Mouse (Mus musculus): ENCODE results near the gene Csnk1g1. TPM values are rescaled to one million over a fixed set of nuclear protein-coding genes. Genes with fewer than 3 reads are reported as not detected.
A peak's percentile ranks its signal among the peaks of the same experiment; 100 is the strongest.

Csnk1g1 gene
- polyA plus RNA-seq, 1 experiment from 2014 or later: 17.7 TPM

GRCm38 (mm10) chr9:66052731-66053130 is 144.0 kb downstream of the Csnk1g1 start:
- Histone ChIP-seq H3K4me1 (ENCODE audit: control insufficient read depth, insufficient read depth, low read length) (no peaks in the 10 kb centered on the region), H3K27ac (replicated peaks; ENCODE audit: low read depth, low read length) (no peak overlapping the region), H3K4me3 (ENCODE audit: low read depth, low read length) (no peak overlapping the region), H3K4me2 (ENCODE audit: low read depth, low read length) (no peak overlapping the region), H3K27me3 (replicated peaks; ENCODE audit: control insufficient read depth, insufficient read depth, low read length) (no peaks in the 10 kb centered on the region), H3K9ac (ENCODE audit: low read depth, low read length) (no peak overlapping the region), H3K9me3 (ENCODE audit: control insufficient read depth, low read length) (no peaks in the 10 kb centered on the region), H3K36me3 (ENCODE audit: control insufficient read depth, insufficient read depth, low read length) (no peaks in the 10 kb centered on the region)
- no peak for ATAC-seq (ENCODE audit: low read depth)
- 94% methylated on average over 1 of the region's 1 CpGs for WGBS
- DNase-seq (ENCODE audit: low spot score): no peak

DNA sequence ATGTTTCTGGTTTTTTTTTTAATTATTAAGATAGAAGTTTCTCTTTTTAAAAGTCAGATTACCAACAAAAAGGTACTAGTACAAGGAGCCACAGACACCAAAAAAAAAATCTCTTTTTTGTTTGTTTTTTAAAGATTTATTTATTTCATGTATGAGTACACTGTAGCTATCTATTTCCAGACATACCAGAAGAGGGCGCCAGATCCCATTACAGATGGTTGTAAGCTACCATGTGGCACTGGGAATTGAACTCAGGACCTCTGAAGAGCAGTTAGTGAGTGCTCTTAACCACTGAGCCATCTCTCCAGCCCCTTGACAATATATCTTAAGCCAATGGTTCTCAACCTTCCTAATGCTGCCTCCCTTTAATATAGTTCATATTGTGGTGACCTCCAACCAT is 144.9 kb downstream of the Csnk1g1 start:
- H3K36me3 ChIP-seq (ENCODE audit: control insufficient read depth, insufficient read depth, low read length): no peaks in the 10 kb centered on the region
- DNase-seq (ENCODE audit: low spot score) (no peak), ATAC-seq (ENCODE audit: low read depth) (no peak)
- no peak overlapping the region for H3K4me3 ChIP-seq (ENCODE audit: low read depth, low read length)
- H3K4me2 ChIP-seq (ENCODE audit: low read depth, low read length): no peak overlapping the region
- H3K9ac ChIP-seq (ENCODE audit: low read depth, low read length): no peak overlapping the region
- H3K9me3 ChIP-seq (ENCODE audit: control insufficient read depth, low read length): no peaks in the 10 kb centered on the region
- WGBS: 45% methylated on average over 1 of the region's 1 CpGs
- H3K27ac ChIP-seq (replicated peaks; ENCODE audit: low read depth, low read length): no peak overlapping the region
- H3K4me1 ChIP-seq (ENCODE audit: control insufficient read depth, insufficient read depth, low read length): no peaks in the 10 kb centered on the region
- H3K27me3 ChIP-seq (replicated peaks; ENCODE audit: control insufficient read depth, insufficient read depth, low read length): no peaks in the 10 kb centered on the region

- H3K9ac ChIP-seq (ENCODE audit: low read depth, low read length): peak within 1 kb of the TSS; percentile 82
- H3K9me3 ChIP-seq (ENCODE audit: control insufficient read depth, low read length): no peaks in the 10 kb centered on the region
- H3K4me1 ChIP-seq (ENCODE audit: control insufficient read depth, insufficient read depth, low read length): peaks cover 12% of the 10 kb centered on the region
- peak within 1 kb of the TSS; percentile 77 for H3K4me2 ChIP-seq (ENCODE audit: low read depth, low read length)
- no peaks in the 10 kb centered on the region for H3K27me3 ChIP-seq (replicated peaks; ENCODE audit: control insufficient read depth, insufficient read depth, low read length)
- H3K36me3 ChIP-seq (ENCODE audit: control insufficient read depth, insufficient read depth, low read length): peaks cover 28% of the 10 kb centered on the region
- DNase-seq (ENCODE audit: low spot score) (peak; percentile 99), ATAC-seq (ENCODE audit: low read depth) (peak; percentile 99)
- peak within 1 kb of the TSS; percentile 70 for H3K4me3 ChIP-seq (ENCODE audit: low read depth, low read length)
- 3% methylated on average over 31 of the region's 51 CpGs for WGBS
- peak within 1 kb of the TSS; percentile 74 for H3K27ac ChIP-seq (replicated peaks; ENCODE audit: low read depth, low read length)
Observed at GRCm38 (mm10) chr9:66059583-66060307, 151.0 kb downstream of the Csnk1g1 start, which contains the start of gene Ppib. Ppib (plus strand) TSS chr9:66060222.

- peaks cover 31% of the 10 kb centered on the region for H3K36me3 ChIP-seq (ENCODE audit: control insufficient read depth, insufficient read depth, low read length)
- peak overlapping the region; percentile 82 for H3K9ac ChIP-seq (ENCODE audit: low read depth, low read length)
- H3K9me3 ChIP-seq (ENCODE audit: control insufficient read depth, low read length): no peaks in the 10 kb centered on the region
- peak overlapping the region; percentile 77 for H3K4me2 ChIP-seq (ENCODE audit: low read depth, low read length)
- peak; percentile 56 for ATAC-seq (ENCODE audit: low read depth)
- H3K27me3 ChIP-seq (replicated peaks; ENCODE audit: control insufficient read depth, insufficient read depth, low read length): no peaks in the 10 kb centered on the region
- WGBS: 2% methylated on average over 12 of the region's 20 CpGs
- peaks cover 12% of the 10 kb centered on the region for H3K4me1 ChIP-seq (ENCODE audit: control insufficient read depth, insufficient read depth, low read length)
- H3K27ac ChIP-seq (replicated peaks; ENCODE audit: low read depth, low read length): peak overlapping the region; percentile 74
- no peak for DNase-seq (ENCODE audit: low spot score)
- H3K4me3 ChIP-seq (ENCODE audit: low read depth, low read length): peak overlapping the region; percentile 70
Observed at GRCm38 (mm10) chr9:66060308-66060647, 151.6 kb downstream of the Csnk1g1 start.

GRCm38 (mm10) chr9:66060986-66061385 is 152.3 kb downstream of the Csnk1g1 start:
- H3K27ac ChIP-seq (replicated peaks; ENCODE audit: low read depth, low read length): peak overlapping the region; percentile 74; the same call in 1 of the 2 replicates
- DNase-seq (ENCODE audit: low spot score) (peak; percentile 27), ATAC-seq (ENCODE audit: low read depth) (no peak)
- peak overlapping the region; percentile 70 for H3K4me3 ChIP-seq (ENCODE audit: low read depth, low read length)
- H3K36me3 ChIP-seq (ENCODE audit: control insufficient read depth, insufficient read depth, low read length): peaks cover 38% of the 10 kb centered on the region
- H3K4me1 ChIP-seq (ENCODE audit: control insufficient read depth, insufficient read depth, low read length): peaks cover 12% of the 10 kb centered on the region
- H3K9ac ChIP-seq (ENCODE audit: low read depth, low read length): peak overlapping the region; percentile 82
- H3K9me3 ChIP-seq (ENCODE audit: control insufficient read depth, low read length): no peaks in the 10 kb centered on the region
- H3K4me2 ChIP-seq (ENCODE audit: low read depth, low read length): peak overlapping the region; percentile 77
- no peaks in the 10 kb centered on the region for H3K27me3 ChIP-seq (replicated peaks; ENCODE audit: control insufficient read depth, insufficient read depth, low read length)
- WGBS: 31% methylated on average over 4 of the region's 4 CpGs

GRCm38 (mm10) chr9:66061656-66062055 is 152.9 kb downstream of the Csnk1g1 start:
- no peaks in the 10 kb centered on the region for H3K27me3 ChIP-seq (replicated peaks; ENCODE audit: control insufficient read depth, insufficient read depth, low read length)
- H3K36me3 ChIP-seq (ENCODE audit: control insufficient read depth, insufficient read depth, low read length): peaks cover 45% of the 10 kb centered on the region
- no peak for DNase-seq (ENCODE audit: low spot score)
- WGBS: 80% methylated on average over 3 of the region's 3 CpGs
- H3K9me3 ChIP-seq (ENCODE audit: control insufficient read depth, low read length): no peaks in the 10 kb centered on the region
- peak overlapping the region; percentile 77 for H3K4me2 ChIP-seq (ENCODE audit: low read depth, low read length)
- H3K9ac ChIP-seq (ENCODE audit: low read depth, low read length): peak overlapping the region; percentile 82; the same call in 1 of the 2 replicates
- peaks cover 12% of the 10 kb centered on the region for H3K4me1 ChIP-seq (ENCODE audit: control insufficient read depth, insufficient read depth, low read length)
- ATAC-seq (ENCODE audit: low read depth): no peak
- H3K4me3 ChIP-seq (ENCODE audit: low read depth, low read length): peak overlapping the region; percentile 70
- no peak overlapping the region; the same call in 1 of the 2 replicates for H3K27ac ChIP-seq (replicated peaks; ENCODE audit: low read depth, low read length)

DNA sequence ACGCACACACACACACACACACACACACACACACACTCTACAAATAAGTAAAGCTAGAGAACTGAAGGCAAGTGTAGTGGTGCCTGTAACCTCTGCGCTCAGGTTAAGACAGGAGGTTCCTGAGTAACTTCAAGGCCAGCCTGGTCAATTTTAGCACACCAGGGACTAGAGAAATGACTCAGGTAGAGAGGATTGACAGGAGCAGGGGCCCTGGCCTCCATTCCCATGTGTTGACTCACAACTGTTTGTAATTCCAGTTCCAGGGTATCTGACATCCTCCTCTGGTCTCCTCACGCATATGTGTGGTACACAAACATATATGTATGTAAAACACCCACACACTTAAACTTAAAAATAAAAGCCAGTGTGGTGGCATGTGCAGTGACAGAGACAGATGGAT is 154.7 kb downstream of the Csnk1g1 start:
- Histone ChIP-seq H3K4me2 (ENCODE audit: low read depth, low read length) (no peak overlapping the region), H3K9ac (ENCODE audit: low read depth, low read length) (no peak overlapping the region), H3K27ac (replicated peaks; ENCODE audit: low read depth, low read length) (no peak overlapping the region), H3K36me3 (ENCODE audit: control insufficient read depth, insufficient read depth, low read length) (peaks cover 49% of the 10 kb centered on the region), H3K27me3 (replicated peaks; ENCODE audit: control insufficient read depth, insufficient read depth, low read length) (peaks cover 6% of the 10 kb centered on the region; the same call in 1 of the 2 replicates), H3K4me3 (ENCODE audit: low read depth, low read length) (no peak overlapping the region), H3K4me1 (ENCODE audit: control insufficient read depth, insufficient read depth, low read length) (peaks cover 12% of the 10 kb centered on the region), H3K9me3 (ENCODE audit: control insufficient read depth, low read length) (no peaks in the 10 kb centered on the region)
- 91% methylated on average over 3 of the region's 3 CpGs for WGBS
- ATAC-seq (ENCODE audit: low read depth): no peak
- no peak for DNase-seq (ENCODE audit: low spot score)

GRCm38 (mm10) chr9:66064316-66064715 is 155.6 kb downstream of the Csnk1g1 start:
- WGBS: 93% methylated on average over 11 of the region's 11 CpGs
- no peak for ATAC-seq (ENCODE audit: low read depth)
- DNase-seq (ENCODE audit: low spot score): no peak
- H3K4me1 ChIP-seq (ENCODE audit: control insufficient read depth, insufficient read depth, low read length): peaks cover 16% of the 10 kb centered on the region
- peaks cover 49% of the 10 kb centered on the region for H3K36me3 ChIP-seq (ENCODE audit: control insufficient read depth, insufficient read depth, low read length)
- H3K9ac ChIP-seq (ENCODE audit: low read depth, low read length): no peak overlapping the region
- no peak overlapping the region for H3K4me3 ChIP-seq (ENCODE audit: low read depth, low read length)
- no peak overlapping the region for H3K27ac ChIP-seq (replicated peaks; ENCODE audit: low read depth, low read length)
- H3K9me3 ChIP-seq (ENCODE audit: control insufficient read depth, low read length): no peaks in the 10 kb centered on the region
- peaks cover 15% of the 10 kb centered on the region for H3K27me3 ChIP-seq (replicated peaks; ENCODE audit: control insufficient read depth, insufficient read depth, low read length)
- H3K4me2 ChIP-seq (ENCODE audit: low read depth, low read length): no peak overlapping the region

GRCm38 (mm10) chr9:66066791-66067190 is 158.1 kb downstream of the Csnk1g1 start:
- 75% methylated on average over 3 of the region's 3 CpGs for WGBS
- no peak overlapping the region for H3K9ac ChIP-seq (ENCODE audit: low read depth, low read length)
- H3K9me3 ChIP-seq (ENCODE audit: control insufficient read depth, low read length): no peaks in the 10 kb centered on the region
- DNase-seq (ENCODE audit: low spot score) (no peak), ATAC-seq (ENCODE audit: low read depth) (0 out of 2 replicates have a peak, but pooled peaks have one; percentile 10)
- H3K27ac ChIP-seq (replicated peaks; ENCODE audit: low read depth, low read length): no peak overlapping the region
- peaks cover 26% of the 10 kb centered on the region for H3K27me3 ChIP-seq (replicated peaks; ENCODE audit: control insufficient read depth, insufficient read depth, low read length)
- H3K36me3 ChIP-seq (ENCODE audit: control insufficient read depth, insufficient read depth, low read length): peaks cover 46% of the 10 kb centered on the region
- H3K4me3 ChIP-seq (ENCODE audit: low read depth, low read length): no peak overlapping the region
- H3K4me1 ChIP-seq (ENCODE audit: control insufficient read depth, insufficient read depth, low read length): peaks cover 6% of the 10 kb centered on the region
- no peak overlapping the region for H3K4me2 ChIP-seq (ENCODE audit: low read depth, low read length)

Data from embryonic facial prominence, embryonic 14.5 days (tissue).